Mouse (Mus musculus): ENCODE results near the gene Dph6.

DNA sequence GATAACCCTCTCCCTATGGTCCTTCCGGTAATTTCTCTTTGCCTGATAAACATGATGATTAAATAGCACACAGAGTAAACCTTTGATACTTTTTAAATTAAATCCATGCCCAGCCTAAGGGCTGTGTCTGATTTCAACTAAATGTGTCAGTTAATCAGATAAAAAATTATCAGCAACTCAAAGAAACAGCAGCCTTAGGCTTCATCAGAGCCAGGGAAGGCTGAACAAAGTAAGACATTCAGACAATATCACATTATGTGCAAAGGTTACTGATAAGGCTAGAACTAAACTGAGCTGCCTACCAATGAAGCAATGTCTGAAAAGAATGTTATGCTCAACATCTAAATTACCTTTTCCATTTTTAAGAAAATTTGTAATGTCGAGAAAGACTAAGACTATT, 74.0 kb downstream of the Dph6 start:
- TF ChIP-seq POLR2A (IDR thresholded peaks at IDR 0.05; ENCODE audit: borderline replicate concordance, low read depth, low read length) (no peak), CTCF (IDR thresholded peaks at IDR 0.05; ENCODE audit: low read depth, low read length) (no peak)

Data from bone marrow macrophage, adult 2 months (primary cell).